Mouse (Mus musculus): Measurements from ENCODE around the gene Avil.

Gene Avil

DNA sequence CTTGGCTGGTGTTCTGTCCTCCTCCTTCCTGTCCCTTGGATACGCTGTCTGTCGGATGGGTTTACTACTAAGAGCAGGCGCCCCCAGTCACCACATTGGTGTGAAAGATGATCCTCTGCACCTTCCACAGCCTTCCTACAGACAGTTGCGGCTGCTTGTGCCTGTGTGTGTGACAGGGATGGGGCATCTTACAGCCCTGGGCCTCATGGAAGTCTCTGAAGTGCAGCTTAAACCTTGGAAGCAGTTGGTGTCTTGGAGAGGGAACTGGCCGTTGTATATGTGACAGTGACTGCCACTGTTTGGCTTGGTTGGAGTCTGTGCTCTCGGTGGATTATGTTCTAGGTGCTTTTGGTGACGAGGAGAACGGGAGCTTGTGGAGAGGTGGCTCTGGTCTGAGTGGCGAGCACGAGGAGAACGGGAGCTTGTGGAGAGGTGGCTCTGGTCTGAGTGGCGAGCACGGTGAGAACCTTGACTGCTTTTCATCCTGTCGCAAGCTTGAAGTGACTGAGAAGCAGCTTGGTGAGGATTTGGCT is 17.2 kb upstream of the Avil start:
- DNase-seq = no peak

DNA sequence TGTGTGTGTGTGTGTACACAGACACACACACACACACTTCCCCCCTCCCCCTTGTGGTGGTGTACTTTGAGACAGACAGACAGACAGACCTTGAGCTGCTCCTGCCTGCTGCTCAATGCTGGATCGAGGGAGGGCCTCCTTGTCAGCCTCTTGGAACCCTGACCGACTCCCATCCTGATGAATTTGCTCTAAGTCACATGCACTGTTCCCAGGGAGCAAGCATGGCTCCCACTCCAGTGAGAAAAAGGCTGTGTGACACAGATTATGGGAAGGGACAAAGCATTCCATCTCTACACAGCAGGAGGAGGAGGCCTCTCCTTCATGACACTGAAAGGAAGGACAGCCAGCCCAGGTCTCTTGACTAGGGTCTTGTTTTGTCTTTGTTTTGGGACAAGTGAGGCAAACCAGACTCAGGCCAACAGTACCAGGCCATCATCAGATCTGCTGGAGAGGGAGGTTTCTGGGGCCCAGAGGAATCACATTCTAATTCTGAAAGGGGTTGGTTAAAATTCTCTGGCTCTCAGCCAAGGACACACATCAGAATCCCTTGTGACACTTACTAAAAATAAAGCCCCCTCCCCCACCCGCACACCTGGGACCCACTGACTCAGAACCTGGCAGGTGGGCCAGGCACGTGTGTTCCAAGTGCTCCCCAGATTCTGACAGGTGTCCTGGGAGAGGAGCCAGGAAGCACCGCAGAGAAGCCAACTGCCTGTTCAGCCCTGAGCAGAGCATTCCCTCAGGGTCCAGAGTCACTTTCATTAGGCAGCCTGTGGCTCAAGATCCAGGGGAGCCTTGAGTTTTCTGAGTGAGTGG is 16.1 kb upstream of the Avil start:
- no peak for DNase-seq

DNA sequence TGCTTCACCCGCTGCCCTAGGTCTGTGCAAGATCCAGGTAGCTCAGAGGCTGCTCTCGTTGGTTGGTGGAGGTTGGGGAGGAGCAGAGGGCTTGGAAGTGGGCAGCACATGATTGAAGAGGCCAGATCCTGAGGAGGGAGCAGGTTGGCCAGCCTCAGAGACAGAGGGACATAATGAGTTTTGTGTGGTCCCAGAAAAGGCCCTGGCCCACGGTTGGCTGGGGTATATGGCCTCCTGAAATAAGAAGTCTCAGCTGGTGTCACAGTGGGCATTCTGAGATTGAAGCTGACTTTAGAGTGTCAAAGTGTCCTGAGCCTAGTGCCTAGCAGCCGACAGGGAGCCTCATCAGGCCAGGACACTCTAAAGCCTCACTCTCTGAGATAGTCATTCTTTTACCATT is 15.4 kb upstream of the Avil start:
- no peak for DNase-seq

DNA sequence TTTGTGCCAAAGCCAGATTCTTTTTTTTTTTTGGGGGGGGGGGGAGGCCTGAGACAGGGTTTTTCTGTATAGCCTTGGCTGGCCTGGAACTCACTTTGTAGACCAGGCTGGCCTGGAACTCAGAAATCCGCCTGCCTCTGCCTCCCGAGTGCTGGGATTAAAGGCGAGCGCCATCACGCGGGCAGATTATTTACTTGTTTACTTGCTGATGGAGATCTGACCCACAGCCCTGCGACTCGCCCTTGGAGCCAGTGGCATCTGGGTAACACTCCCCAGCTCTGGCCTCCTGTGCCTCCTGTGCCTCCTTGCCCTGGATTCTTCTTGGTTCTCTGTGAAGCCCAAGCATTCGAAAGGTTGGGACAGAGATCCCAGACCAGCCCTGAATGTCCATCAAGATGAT is 14.9 kb upstream of the Avil start:
- DNase-seq = no peak

DNA sequence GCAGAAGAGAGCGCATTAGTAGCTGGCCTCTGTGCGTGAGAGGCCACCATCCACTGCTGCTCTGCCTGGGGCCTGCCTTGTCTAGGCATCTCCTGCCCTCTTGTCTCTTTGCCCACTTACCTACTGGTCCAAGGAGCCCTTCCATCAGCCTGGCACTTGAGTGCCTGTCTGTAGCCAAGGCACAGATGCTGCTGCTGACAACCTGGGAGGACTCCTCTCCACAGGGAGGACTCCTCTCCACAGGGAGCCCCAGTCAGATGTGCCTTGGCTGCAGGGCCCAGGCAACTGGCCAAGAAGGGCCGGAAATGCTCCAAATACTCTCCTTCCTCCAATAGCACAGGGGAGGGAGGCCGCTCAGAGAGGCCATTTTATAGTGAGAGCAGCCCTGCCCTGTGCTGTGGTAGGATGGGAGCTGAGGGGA is 14.0 kb upstream of the Avil start:
- DNase-seq = peak; percentile 69

DNA sequence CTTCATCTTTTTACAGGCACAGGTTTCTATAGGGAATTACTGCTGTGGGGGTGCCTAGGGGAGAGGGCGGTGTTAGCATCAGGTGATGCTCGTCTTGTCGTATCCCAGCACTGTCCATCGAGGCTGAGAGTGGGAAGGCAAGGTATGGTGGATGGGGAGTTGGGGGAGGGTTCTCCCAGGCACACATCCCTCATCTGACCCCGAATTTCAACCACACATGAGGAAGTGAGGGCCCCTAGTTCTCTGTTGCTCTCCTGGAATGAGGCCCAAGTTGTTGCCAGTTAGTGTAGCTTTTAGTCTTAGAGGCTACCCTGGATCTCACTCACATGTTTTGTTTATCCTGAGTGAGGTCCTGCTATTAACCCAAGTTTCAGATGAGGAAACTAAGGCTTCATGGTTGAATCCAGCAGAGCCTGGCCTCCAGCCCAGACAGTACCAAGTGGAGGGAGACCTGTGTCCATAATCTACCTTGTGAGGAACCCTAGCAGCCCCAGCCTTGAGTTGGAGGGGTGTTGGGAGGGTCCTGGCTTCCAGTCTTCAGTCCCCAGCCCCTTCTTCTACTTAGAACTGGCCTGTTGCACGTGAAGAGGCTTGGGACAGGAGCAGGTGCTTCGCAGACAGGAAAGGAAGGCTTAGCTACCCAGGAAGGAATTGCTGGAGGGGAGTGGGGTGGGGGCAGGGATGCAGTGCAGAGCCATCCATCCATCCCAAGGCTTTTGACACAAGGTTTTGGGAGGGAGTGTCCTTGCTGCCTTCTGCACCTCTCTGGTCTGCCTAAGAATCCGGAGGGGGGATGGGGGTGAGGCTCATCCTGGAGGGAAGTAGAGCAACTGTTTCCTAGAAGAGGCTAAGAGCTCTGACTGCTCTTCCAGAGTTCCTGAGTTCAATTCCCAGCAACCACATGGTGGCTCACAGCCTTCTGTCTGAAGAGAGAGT is 13.1 kb upstream of the Avil start:
- DNase-seq = no peak

DNA sequence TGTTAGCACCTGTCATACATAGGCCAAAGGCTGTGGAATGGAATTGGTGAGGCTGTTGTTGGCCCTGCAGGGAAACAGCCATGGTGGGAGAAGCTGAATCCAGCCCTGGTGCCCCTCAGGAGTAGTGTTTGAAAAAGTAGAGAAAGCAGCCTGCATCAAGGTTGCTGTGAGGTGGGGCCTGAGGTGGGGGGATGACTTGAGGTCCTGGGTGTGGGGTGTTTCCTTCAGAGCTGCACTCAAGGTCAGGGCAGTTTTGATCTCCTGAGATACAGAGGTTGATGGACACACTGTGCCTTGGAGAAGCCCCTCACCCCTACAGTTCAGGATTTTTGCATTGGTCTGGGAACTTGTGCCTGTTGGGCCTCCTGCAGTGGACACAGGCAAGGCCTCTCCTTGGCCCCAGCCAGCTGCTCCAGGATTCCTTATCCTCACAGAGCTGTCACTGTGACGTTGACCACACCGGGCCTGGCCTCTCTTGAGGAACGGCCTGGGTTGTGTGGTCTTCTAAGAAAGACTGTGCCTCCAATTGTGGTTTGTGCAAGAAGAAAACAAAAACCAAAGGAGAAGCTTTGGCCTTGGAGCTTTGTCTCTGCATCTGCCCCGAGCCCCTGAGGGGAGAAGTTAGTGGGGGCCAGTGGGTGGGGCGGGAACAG is 11.9 kb upstream of the Avil start:
- DNase-seq = no peak

DNA sequence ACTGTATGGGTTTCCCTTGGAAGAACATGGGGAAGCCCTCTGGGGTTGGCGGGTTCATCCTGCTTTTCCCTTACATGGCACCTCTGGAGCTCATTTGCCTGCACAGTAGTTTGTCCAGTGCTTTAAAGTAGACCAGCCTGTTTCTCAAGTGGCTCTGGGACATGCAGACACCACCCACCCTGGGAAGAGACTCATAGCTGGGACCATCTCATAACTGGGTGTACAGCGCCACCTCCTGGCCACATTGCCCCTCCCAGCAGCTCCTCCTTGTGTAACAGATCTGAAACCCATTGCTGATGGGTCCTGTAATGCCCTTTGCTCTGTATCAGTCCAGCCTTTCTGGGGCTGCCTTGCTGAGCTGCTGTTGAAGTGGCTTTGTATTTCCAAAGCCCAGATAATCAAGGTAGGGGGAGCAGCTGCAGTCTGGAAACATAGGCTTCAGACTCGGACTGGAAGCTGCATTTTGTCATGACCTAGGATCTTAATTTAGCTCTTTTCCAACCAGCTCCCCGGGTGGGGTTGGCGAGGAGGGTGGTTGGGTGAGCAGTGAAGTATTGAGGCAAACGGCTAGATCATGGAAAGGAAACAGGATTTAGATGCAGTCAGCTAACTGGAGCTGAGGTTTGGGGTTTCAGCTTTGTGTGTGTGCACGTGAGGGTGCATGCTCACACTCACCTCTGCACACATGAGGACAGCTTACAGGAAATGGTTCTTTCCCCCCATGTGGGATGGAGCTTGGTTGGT is 10.0 kb upstream of the Avil start:
- peak; percentile 81 for DNase-seq

DNA sequence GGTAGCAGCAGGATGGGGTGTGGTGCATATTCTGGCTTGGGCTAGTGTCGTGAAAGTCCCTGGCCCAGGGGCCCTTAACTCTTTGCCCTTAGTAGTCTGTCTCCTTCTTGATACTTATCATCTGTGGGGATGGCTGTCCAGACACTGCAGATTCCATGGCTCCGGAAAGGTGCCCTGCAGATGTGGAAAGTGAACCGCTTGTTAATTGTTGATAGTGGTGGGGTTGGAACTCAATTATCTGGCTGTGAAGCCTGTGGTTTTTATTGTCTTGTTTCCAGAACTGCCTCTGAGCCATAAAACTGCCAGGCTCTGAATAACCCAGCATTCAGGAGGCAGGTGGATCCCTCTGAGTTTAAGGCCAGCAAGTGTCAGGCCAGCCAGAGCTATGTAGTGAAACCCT is 8.8 kb upstream of the Avil start:
- DNase-seq = no peak

DNA sequence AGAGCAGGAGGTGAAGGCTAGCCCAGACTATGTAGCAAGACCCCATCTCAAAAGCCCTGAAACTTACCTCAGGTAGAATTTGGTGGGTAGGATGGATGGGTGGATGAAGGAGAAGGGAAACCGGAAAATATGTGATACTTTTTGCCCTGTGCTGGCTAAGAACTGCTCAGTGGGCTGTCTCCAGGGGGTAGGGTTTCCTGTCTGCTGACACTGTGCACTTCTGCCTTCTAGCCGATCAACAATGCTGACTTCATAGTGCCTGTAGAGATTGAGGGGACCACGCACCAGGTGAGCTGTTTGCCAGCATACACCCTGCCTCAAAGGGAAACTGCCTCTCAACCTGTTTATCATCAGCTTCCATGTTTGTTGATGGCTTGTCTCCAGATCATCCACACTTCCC is 6.9 kb upstream of the Avil start:
- no peak for DNase-seq

DNA sequence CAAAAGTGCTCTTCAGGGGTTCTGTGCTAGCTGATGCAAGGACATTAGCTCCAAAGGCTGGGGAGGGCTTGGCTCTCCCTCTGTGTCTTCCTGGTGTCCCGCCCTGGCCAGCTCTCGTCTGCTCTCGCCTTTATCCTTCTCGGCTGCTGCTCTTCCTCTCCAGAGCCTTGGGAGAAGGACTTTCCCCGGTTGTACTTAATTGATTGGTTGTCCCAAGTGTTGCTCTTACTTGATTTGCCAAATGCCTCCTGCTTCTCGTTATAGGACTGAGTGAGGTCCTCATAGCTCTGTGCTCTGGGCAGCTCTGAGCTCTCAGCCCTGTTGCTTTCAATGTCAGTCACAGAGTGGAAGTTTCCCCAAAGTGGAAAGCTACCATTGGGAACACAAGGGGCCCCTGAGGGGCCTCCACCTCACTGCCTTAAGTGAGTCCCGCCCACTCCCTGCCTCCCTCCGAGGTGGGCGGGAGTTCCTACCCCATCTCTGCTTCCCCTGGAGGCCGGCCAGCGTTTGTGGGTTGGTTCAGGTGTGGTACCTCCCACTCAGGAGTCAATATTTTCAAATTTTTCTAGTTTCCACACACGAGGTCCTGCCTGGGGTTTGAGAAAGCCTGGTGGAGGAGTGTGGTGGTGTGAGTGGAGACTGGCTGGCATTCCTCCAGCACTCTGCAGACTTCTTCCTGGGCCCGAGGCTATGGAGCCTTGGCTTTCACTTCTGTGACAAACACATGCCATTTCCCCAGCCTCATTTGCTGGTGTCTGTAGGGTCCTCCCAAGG is 3.0 kb upstream of the Avil start:
- DNase-seq = no peak

DNA sequence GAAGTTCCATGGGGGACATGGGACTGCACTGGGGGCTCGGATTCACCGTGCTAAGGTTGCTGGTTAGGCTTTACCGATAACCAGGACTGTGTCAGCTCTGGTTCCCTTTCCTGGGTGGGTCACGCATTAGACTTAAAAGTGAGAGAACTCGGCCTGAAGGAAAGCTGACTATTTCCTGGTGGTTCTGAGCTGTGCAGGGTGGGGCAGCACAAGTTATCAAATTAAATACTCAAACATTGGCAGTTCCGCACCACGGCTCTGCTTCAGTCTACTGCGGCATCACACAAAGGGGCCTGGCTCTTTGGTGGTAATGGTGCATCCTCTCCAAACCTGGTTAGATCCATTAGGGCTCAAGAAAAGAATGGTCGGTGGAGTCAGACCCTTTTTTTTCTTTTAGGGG is 788 bp downstream of the Avil start:
- no peak for DNase-seq

DNA sequence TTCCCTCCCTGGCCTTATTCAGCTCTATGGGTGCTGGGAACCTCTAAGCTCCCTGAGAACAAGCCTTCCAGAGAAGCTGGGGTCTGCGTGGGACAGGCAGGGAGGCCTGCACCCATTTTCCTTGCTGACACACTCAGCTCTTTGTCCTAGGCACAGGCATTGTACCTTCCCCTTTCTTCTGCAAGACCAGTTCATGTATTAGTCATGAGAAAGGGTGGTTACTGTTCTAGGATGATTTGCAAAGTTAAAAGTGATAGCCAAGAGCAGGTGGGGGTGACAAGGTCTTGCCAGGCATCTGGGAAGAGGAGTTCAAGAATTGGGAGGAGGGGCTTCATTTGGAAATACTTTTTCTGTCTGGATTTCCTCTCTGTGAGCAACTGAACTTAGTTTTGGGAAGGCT is 1.5 kb downstream of the Avil start:
- no peak for DNase-seq

DNA sequence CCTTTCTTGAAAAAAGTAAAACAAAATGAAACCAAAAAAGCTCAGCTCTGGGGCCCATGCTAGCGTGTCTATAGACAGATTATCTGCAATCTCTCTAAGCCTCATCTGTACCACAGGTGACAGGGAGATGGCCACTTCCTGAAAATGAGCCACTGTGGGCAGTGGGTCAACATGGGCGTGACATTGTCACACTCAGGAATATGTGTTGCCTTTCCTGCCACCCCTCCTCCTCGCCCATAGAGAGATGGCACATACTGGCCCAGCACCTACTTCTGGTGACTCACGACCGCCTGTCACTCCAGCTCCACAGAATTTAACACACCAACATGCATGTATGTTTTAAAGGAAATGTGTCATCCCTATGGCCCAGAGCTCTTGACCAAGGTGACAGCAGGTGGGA is 2.3 kb downstream of the Avil start:
- no peak for DNase-seq

DNA sequence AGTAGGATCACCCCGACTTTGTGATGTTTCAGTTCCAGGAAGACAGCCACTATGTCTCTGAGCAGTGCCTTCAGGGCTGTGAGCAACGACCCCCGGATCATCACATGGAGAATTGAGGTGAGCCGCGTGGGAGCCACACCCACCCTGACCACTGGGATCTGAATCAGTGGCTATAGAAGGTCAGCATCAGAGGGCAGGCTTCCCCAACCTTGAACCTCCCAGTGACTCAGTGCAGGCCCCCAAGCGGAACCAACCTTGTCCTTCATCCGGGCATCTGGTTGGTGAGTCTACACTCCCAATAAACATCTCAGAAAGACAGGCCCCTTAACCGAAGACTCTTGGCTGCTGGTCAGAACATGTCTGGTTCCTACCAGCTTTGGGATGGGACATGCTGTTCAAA is 2.8 kb downstream of the Avil start:
- DNase-seq = no peak

DNA sequence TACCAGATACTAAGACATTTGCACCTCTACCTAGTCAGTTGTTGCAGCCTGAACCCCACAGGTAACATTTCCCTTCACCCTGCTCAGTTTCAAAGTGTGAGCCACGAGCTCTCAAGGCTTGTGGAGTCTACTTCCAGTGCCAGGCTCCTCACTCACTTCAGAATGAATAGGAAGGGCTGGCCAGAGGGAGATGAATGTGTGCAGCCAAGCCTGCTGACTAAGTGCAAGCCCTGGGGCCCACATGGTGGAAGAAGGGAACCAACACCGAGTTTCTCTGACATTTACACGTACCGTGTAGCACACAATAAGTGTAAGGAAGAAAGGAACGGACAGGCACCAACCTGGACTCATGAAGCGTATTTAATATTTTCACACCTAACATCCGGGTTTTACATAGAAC is 3.3 kb downstream of the Avil start:
- DNase-seq = no peak

DNA sequence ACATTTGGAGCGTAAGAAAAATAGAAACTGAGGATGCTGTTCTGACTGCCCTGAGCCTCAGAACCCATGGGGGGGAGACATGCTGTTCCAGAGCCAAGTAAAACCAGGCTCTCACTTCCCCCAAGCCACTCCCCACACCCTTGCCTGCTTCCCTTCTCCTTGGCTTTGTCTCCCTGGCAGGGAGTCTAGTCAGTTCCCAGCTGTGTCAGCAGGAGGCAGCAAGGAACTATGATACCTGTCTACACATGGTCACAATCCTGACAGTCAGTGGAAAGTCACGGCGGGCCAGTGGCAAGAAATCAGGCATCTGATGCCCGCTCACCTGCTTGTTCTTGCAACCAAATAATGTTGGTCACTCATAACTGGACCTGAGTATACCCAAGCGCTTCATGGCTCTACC is 16.0 kb downstream of the Avil start:
- no peak for DNase-seq

DNA sequence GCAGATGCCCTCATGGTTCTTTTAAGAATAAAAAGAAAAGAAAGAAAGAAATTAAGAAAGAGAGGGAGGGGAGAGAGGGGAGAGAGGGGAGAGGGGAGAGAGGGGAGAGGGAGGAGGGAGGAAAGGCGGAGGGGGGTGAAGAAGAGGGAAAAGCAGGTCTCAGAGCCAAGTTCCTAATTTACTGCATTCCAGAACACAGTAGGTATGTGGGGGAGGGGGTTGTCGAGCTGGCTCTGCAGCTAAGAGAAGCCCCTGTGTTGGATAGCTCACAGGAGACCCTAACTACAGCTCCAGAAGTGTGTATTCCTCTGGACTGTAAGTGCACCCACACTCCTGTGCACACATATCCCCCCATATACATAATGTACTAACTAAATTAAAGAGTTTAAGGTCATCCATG is 16.6 kb downstream of the Avil start:
- no peak for DNase-seq

DNA sequence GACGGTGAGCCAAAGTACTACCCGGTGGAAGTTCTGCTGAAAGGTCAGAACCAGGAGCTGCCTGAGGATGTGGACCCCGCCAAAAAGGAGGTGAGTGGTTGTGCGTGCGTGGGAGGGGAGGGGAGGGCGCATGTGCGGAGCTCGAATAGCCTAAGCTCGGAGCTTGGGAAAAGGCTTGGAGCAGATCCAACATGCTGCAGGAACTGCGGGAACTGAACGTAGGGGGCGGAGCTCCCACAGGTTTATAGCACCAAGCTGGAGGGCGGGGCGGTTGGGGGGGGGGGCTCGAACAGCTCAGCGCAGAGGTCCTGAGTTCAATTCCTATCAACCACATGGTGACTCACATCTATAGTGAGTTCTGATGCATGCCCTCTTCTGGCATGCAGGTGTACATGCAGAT is 17.9 kb downstream of the Avil start:
- DNase-seq = no peak

DNA sequence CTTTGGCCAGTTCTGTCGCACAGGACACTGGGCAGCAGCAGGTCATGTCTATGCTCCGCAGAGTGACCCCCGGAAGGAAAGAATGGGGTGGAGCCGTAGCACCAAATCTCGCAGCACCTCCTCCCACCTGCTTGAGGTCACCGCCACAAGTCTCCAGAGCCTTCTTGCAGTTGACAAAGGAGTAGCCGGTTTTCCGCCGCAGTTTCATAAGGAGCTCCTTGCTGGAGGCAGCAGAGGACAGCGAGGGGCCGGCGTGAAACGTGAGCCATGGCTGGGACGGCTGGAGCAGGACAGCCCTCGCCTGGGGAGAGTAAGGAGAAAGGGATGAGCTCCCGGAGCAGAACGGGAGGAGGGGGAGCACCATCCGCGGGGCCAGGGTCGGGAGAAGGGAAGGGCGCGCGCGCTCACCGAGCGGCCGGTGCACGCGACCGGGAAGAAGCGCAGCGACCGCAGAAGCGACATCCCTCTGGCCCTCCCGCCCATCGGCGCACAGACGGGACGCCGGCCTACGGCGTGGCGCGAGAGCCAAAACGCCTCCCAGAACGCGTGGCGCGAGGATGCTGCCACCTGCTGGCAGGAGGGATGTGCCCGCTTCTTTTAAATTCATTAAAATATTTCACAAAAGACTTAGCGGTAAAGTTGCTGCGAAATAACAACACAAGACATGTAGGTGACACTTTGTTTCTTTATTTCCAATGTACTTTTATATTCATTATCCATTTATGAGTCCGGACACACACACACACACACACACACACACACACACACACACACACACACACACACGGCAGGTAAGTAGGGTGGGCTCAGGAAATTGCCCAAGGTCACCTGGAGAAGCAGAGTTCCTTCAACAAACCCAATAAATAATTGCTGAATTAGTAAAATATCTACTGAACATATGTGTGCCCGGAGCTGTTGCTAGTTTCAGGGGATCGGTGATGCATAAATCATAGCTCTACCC is 30.1 kb downstream of the Avil start, which contains the start of gene Tsfm:
Tsfm (minus strand) TSS at position 505 of the 961 bp plus-strand sequence.
- DNase-seq = peak; percentile 91
